Mouse (Mus musculus): Measurements from ENCODE around the gene 4930558K02Rik. TPM values are rescaled to one million over a fixed set of nuclear protein-coding genes. Genes with fewer than 3 reads are reported as not detected.

The 4930558K02Rik gene
- not detected in 2 replicates for polyA plus RNA-seq (2012; rRNA removed)

GRCm38 (mm10) chr1:161979536-161979935 is at the start of gene 4930558K02Rik:
4930558K02Rik (minus strand) TSS chr1:161979636.
- 83% methylated on average over 1 of the region's 1 CpGs for WGBS
- DNase-seq (ENCODE audit: low read depth, low spot score) = no peak

DNA sequence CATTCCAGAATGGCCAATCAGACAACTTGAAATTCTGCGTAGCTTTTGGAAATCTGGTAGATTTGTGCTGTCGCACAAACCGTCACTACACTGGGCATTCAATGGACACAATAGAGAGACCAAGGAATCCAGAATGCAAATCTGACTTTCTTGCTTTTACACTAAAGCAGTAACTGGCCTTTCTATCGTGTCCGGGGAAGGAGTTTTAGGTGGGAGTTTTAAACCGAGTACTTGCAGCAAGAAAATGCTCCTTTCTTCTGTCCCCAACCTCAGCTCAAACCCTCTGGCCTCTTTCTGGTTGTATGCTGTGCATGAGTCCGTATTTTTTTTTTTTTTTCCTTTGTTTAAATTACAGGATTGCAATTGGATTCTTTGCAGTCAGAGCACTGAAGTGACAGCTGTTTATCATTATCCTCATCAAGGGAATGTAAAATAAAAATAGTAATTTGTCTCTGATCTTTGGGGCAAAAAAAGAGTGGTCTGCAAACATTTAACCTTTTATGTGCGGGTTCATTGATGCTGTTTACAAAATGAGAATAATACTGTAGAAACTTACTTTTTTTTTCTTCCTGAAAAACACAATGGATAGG is 44.3 kb upstream of the 4930558K02Rik start:
- 75% methylated on average over 8 of the region's 8 CpGs for WGBS
- no peak for DNase-seq (ENCODE audit: low read depth, low spot score)

GRCm38 (mm10) chr1:162020766-162021165 is 41.3 kb upstream of the 4930558K02Rik start:
- 90% methylated on average over 4 of the region's 4 CpGs for WGBS
- DNase-seq (ENCODE audit: low read depth, low spot score) = no peak

DNA sequence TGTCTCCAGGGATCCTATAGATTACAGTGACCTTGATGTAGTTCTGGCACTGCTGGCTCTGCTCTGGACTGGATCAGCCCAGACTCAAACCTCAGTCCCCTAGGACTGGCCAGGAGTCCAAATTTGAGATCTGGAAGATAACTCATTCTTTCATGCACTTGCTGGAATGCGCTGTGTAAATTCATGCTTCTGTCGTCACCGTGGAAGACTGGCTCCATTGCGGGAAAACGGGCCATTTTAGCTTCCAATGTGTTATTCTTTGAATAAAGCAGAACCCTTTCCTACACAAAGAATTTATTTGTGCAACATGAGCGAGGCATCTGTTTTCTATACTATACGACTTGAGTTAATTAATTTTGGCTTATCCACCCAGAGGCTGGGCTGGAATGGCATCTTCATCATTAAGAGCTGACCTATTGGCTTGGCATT is 40.9 kb upstream of the 4930558K02Rik start:
- 83% methylated on average over 7 of the region's 7 CpGs for WGBS

DNA sequence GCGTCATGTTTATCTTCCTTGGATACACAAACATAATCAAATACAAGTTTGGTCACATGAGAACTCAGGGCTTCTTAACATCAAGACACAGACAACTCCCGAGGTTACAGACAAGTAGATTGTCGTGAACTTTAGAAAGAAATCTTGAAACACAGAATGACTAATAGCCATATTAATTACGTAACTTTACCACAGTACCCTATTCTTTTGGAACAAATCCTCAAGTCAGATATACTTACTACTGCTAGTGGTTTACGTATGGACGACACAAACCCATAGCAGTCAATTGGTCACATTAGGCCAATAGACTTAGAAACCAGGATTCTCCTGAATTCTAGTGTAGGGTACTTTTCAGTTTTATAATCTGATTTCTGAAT is 39.2 kb upstream of the 4930558K02Rik start:
- WGBS = 83% methylated on average over 6 of the region's 6 CpGs

More for the DNA sequence above, 40.9 kb upstream of the 4930558K02Rik start:
- no peak for DNase-seq (ENCODE audit: low read depth, low spot score)

GRCm38 (mm10) chr1:162017975-162018600 is 38.7 kb upstream of the 4930558K02Rik start:
- WGBS = 67% methylated on average over 13 of the region's 13 CpGs

More for the DNA sequence above, 39.2 kb upstream of the 4930558K02Rik start:
- DNase-seq (ENCODE audit: low read depth, low spot score) = no peak

GRCm38 (mm10) chr1:162016982-162017381 is 37.5 kb upstream of the 4930558K02Rik start:
- 24% methylated on average over 7 of the region's 7 CpGs for WGBS
- no peak for DNase-seq (ENCODE audit: low read depth, low spot score)

More at GRCm38 (mm10) chr1:162017975-162018600, 38.7 kb upstream of the 4930558K02Rik start:
- DNase-seq (ENCODE audit: low read depth, low spot score) = no peak

- WGBS = 64% methylated on average over 8 of the region's 8 CpGs
- no peak for DNase-seq (ENCODE audit: low read depth, low spot score)
These were observed 35.9 kb upstream of the 4930558K02Rik start for GRCm38 (mm10) chr1:162015247-162015862.

- DNase-seq (ENCODE audit: low read depth, low spot score) = no peak
- 64% methylated on average over 4 of the region's 4 CpGs for WGBS
These were observed 34.1 kb upstream of the 4930558K02Rik start for GRCm38 (mm10) chr1:162013561-162013960.

DNA sequence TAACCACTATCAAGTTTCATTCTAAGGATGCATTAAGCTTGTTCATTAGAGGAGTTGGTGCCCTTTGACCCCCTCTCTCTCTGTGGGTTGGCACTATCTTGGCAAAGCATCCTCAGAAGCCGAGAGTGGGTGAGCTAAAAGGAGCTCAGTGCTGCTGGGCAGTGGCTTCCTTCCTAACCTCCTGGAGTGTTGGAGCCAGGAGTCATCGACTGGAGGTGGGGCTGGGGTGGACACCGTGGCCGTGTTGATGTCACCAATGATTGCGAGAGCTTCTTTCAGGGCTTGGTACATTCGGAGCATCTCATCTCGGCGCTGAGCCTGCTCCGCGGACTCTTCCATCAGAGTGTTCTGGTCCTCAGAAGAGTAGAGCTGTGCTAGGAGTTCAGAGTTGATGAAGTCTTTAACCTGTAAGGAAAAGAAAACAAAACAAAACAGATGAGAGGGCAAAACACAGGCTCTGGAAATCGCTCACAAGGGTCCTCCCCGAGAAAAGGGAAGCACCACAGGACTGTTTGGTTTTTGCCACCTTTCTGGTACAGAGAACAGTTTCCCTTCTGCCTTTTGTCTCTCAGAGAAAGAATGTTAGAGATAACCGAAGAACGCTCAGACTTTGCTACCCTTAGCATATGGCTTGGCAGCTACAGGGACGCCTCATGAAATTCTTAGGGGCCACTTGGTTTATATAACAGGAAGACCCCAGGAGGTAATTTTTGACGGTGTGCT is 32.2 kb upstream of the 4930558K02Rik start:
- WGBS = 82% methylated on average over 16 of the region's 16 CpGs
- DNase-seq (ENCODE audit: low read depth, low spot score) = no peak

DNA sequence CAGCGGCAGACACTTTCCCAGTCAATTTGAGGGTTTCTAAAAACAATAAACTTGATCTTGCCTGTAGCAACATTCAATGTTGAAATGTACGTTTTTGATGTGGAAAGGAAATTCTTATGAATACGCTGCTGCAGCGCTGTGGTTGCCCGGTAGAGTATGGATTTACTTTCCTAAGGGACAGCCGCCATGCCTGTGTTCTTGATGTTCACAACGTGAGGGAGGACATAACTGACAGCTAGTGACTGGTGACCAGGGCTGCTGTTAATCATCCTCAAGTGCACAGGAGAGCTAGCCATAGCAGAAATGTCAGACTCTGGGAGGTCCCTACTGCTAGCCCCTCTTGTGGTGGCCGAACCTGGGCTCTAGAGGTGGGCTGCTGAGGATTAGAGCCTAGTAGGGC is 29.6 kb upstream of the 4930558K02Rik start:
- DNase-seq (ENCODE audit: low read depth, low spot score) = no peak
- WGBS = 78% methylated on average over 8 of the region's 8 CpGs

- WGBS = 44% methylated on average over 8 of the region's 8 CpGs
- no peak for DNase-seq (ENCODE audit: low read depth, low spot score)
These were observed 29.2 kb upstream of the 4930558K02Rik start for GRCm38 (mm10) chr1:162008631-162009067.

DNA sequence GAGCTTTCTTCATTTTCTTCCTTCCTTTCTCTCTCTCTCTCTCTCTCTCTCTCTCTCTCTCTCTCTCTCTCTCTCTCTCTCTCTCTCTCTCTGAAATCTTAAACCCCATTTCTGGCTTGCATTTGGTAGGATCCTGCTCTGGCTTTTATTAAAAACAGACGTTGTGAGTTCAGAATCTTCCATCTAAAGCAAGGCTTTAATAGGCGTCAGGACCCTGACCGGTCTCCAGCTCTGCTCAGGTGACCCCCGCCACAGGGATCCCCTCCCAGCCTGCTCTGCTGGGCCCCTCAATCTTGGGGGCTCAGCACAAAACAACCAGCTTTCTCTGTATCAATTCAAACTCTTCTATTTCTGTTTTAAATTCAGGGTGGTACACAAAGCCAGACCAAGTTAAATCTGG is 28.8 kb upstream of the 4930558K02Rik start:
- no peak for DNase-seq (ENCODE audit: low read depth, low spot score)
- 74% methylated on average over 4 of the region's 4 CpGs for WGBS

DNA sequence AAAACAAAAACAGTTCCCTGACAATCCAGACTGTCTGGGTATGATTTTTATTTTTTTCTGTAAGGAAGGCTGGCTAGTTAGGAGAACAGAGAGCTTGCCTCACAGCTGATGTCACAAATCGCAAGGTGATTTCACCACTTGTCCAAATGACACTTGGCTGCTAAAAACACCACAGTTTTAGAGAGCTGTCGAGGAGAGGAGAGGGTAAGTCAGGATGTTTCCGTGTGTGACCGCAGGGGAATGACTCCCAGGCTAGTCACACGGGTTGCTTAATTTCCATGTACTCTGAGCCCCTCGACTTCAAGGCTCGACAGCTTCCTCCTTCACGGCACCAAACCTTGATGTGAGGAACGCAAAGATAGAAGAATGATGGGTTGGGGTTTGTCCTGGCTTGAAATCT is 26.7 kb upstream of the 4930558K02Rik start:
- WGBS = 88% methylated on average over 9 of the region's 9 CpGs
- DNase-seq (ENCODE audit: low read depth, low spot score) = no peak

- peak; percentile 57 for DNase-seq (ENCODE audit: low read depth, low spot score)
These were observed 25.7 kb upstream of the 4930558K02Rik start for GRCm38 (mm10) chr1:162004821-162005770.

GRCm38 (mm10) chr1:162004518-162004780 is 25.0 kb upstream of the 4930558K02Rik start:
- WGBS = 67% methylated on average over 7 of the region's 7 CpGs
- no peak for DNase-seq (ENCODE audit: low read depth, low spot score)

More at GRCm38 (mm10) chr1:162004821-162005770, 25.7 kb upstream of the 4930558K02Rik start:
- WGBS = 23% methylated on average over 23 of the region's 23 CpGs

GRCm38 (mm10) chr1:162003729-162004517 is 24.5 kb upstream of the 4930558K02Rik start:
- DNase-seq (ENCODE audit: low read depth, low spot score) = no peak
- 70% methylated on average over 14 of the region's 14 CpGs for WGBS

DNA sequence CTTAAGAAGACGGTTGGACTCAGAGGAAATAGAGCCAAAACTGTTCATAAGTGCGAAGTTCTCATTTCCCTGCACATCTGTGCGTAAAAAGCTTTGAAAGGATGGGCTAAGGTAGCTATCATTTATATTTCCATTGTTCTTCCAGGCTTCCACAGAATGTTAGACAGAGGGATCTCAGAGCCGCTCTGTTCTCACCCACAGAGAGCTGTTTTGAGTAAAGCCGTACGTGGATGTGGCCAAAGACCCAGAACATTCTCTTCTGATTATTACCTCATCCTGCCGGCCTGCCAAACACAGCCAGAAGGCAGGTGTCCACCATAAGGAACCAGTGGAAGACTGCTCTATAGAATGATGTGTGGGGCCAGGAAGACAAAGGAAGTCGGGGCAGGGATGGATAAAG is 21.9 kb upstream of the 4930558K02Rik start:
- no peak for DNase-seq (ENCODE audit: low read depth, low spot score)
- 76% methylated on average over 8 of the region's 8 CpGs for WGBS

Data from large intestine, adult 2 months (tissue).